Mouse (Mus musculus): ENCODE measurements around the gene Lck.

DNA sequence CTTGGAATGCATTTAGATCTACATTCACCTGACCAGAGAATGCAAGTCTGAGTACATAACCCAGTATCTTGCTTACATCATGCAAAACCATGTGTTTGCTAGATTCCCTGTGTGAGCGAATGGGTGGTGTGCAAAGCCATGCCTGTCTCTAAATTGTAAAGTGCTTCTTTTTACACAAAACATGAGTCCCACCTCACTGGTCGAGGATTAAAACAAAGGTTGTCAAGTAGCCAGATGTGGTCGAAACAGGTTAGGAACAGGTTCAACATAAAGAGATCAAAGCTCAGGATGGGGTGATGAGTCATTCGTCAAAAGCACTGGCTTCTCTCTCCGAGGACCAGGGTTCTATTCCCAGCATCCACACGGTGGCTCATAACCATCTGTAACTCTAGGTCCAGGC, 8.3 kb downstream of the Lck start:
- TF ChIP-seq CTCF (IDR thresholded peaks at IDR 0.05): no peak
- no peak for TF ChIP-seq EP300 (IDR thresholded peaks at IDR 0.05)

Data from lung, postnatal 0 days (tissue).